Mouse (Mus musculus): Measurements from ENCODE around the gene Cutal.

GRCm38 (mm10) chr2:34874816-34875345, 685 bp downstream of the Cutal start, which contains the start of gene Psmd5:
- TF ChIP-seq POLR2A (IDR thresholded peaks at IDR 0.05; ENCODE audit: control insufficient read depth, extremely low read depth, insufficient read depth, low read length, poor library complexity): no peak
- TF ChIP-seq CTCF (IDR thresholded peaks at IDR 0.05; ENCODE audit: borderline replicate concordance, control insufficient read depth, extremely low read depth, insufficient read depth, low read length, poor library complexity): no peak

Measured in thymus, adult 2 months (tissue).